Mouse (Mus musculus) heart, embryonic 13.5 days (tissue): Measurements from ENCODE around the gene Acox2. TPM values are rescaled to one million over a fixed set of nuclear protein-coding genes. Genes with fewer than 3 reads are reported as not detected.

Experiments
- ATAC-seq: fragments of 200-750 bp; cut with Nextera tagmentation; 2 replicates; pipeline ENCODE4 v1.8.0; 2017; ENCODE audit warnings: moderate TSS enrichment; ENCODE audit not compliant: insufficient number of reproducible peaks, low FRiP score, low TSS enrichment; ENCODE audit errors: extremely low read depth
- H3K27ac ChIP-seq: fragments of 300-500 bp; sonication (generic); replicated peaks from 2 replicates; pipeline ENCODE4 v1.5.1; 2015; ENCODE audit warnings: moderate library complexity, mild to moderate bottlenecking, inconsistent platforms
- H3K27me3 ChIP-seq: fragments of 300-500 bp; sonication (generic); replicated peaks from 2 replicates; pipeline ENCODE4 v1.6.1; 2015; ENCODE audit warnings: mild to moderate bottlenecking, inconsistent platforms
- H3K36me3 ChIP-seq: fragments of 300-500 bp; sonication (generic); 2 replicates; pipeline ENCODE4 v1.6.1; 2015; ENCODE audit warnings: mild to moderate bottlenecking, inconsistent platforms
- H3K4me1 ChIP-seq: fragments of 300-500 bp; sonication (generic); 2 replicates; pipeline ENCODE4 v1.6.1; 2015; ENCODE audit warnings: inconsistent platforms
- H3K4me2 ChIP-seq: fragments of 300-500 bp; sonication (generic); 2 replicates; pipeline ENCODE4 v1.6.1; 2015; ENCODE audit warnings: inconsistent platforms, mild to moderate bottlenecking, moderate library complexity
- H3K4me3 ChIP-seq: fragments of 300-500 bp; sonication (generic); 2 replicates; pipeline ENCODE4 v1.5.1; 2015; ENCODE audit warnings: moderate library complexity, mild to moderate bottlenecking, inconsistent platforms
- H3K9ac ChIP-seq: fragments of 300-500 bp; sonication (generic); 2 replicates; pipeline ENCODE4 v1.6.1; 2015; ENCODE audit warnings: inconsistent platforms, mild to moderate bottlenecking, moderate library complexity
- H3K9me3 ChIP-seq: fragments of 300-500 bp; sonication (generic); 2 replicates; pipeline ENCODE4 v1.6.1; 2016; ENCODE audit warnings: inconsistent platforms
- WGBS: fragments of 180-500 bp; shearing (Covaris S2); methylation state at CpG from one replicate; pipeline ENCODE4 v1.1.7; 2015; ENCODE audit warnings: mixed read lengths; 5-methylcytosine and 5-hydroxymethylcytosine counted together
- polyA plus RNA-seq: library from polyadenylated mRNA; unstranded; fragments of >200 nt; fragmentation: Nextera tagmentation; extraction: Ambion mirVana; gene quantifications from 2 replicates; pipeline ENCODE4 v1.2.1, GENCODE M21; 2015

Acox2 gene
- polyA plus RNA-seq, 1 experiment from 2014 or later: 0.11 TPM

DNA sequence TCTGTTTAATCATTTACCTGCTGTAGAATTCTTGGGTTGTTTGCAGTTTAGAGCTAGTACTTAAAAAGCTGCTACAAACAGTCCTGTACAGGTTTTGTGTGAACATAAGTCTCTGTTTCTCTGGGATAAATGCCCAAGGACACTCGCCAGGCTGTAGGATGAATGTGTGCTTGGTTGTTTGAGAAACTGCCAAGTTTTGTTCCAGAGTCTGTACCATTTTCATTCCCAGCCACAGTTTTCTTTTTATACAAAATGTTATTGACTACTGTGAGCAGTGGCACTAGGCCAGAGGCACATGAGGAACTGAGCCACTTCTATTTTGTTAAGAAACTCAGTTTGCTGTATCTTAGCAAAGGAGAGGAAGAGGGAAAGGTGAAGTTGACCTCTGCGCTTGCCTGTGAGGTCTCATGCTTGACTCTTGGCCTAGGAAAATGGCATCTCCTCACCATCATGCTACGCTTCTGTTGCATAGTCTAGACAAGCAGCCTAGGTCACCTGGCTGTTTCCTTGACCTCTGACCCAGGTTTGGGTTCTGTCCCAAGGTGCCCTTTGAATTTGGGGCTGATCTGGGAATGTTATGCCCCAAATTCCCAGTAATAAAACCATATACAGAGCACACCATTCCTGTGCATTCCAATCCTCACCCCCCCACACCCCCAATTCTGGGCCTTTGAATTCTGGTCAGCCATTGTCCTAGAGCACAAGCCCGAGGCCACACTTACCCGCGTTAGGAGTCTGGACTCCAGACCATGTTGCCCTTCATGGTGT lies 72.7 kb downstream of the Acox2 start:
- no peaks in the 10 kb centered on the region for H3K36me3 ChIP-seq
- ATAC-seq: no peak
- H3K9ac ChIP-seq: no peak overlapping the region
- H3K27ac ChIP-seq: no peak overlapping the region
- H3K27me3 ChIP-seq: no peaks in the 10 kb centered on the region
- no peak overlapping the region for H3K4me3 ChIP-seq
- 84% methylated on average over 6 of the region's 6 CpGs for WGBS
- no peaks in the 10 kb centered on the region for H3K4me1 ChIP-seq
- H3K9me3 ChIP-seq: no peaks in the 10 kb centered on the region
- no peak overlapping the region for H3K4me2 ChIP-seq

DNA sequence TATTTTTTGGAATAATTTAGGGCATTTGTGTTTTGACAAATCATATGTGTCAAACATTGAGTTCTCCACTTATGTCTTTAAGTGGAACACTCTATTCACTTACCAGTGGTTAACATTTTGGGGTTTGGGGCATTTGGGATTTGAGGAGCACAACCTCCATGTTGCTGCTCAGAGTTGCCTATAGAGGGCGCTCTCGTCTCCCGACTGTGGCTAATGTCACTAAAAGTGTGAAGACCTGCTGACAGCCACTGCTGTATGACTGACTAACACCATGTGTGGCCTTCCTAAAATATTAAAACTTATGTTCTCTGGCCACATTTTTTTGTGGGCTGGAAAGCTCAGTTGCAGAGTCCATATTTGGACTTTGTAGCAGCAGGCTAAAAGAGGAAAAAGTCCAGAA lies 75.8 kb downstream of the Acox2 start:
- Histone ChIP-seq H3K4me2 (no peak overlapping the region), H3K27me3 (no peaks in the 10 kb centered on the region), H3K9me3 (no peaks in the 10 kb centered on the region), H3K4me1 (no peaks in the 10 kb centered on the region), H3K27ac (no peak overlapping the region), H3K36me3 (no peaks in the 10 kb centered on the region), H3K4me3 (no peak overlapping the region), H3K9ac (no peak overlapping the region)
- 57% methylated on average over 3 of the region's 3 CpGs for WGBS
- ATAC-seq: no peak

DNA sequence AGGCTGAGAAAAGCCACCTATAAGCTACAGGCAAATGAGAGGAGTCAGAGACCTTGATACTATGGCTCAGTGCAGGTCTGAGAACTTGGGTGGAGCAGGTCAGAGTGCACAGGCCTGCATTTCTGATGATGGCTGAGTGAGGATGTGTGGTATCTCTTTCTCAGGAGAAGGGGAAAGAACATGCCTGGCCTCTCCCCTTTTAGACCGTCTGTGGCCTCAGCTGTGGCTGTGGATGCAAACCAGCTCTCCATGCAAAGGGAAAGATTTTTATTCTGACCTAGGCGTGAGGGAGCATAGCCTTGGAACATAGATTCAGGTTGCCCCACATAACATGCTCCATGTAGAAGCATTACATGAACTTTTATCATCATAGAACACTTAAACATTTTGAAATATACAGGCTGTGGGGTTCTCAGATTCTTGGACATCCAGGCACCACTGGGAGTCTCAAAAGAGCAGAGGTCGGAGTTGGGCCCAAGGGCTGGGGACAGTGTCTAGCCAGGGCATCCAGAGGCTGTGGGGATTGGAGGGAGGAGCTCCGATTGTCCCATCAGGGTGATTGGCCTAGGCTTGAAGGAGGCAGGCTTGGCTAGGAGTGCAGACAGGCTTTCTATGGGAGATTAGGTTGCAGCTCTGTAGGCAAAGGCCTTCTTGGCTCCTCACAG lies 78.7 kb downstream of the Acox2 start:
- Histone ChIP-seq H3K27me3 (no peaks in the 10 kb centered on the region), H3K4me3 (no peak overlapping the region), H3K9me3 (no peaks in the 10 kb centered on the region), H3K4me2 (no peak overlapping the region), H3K27ac (no peak overlapping the region), H3K36me3 (no peaks in the 10 kb centered on the region), H3K4me1 (no peaks in the 10 kb centered on the region), H3K9ac (no peak overlapping the region)
- 55% methylated on average over 4 of the region's 4 CpGs for WGBS
- no peak for ATAC-seq

DNA sequence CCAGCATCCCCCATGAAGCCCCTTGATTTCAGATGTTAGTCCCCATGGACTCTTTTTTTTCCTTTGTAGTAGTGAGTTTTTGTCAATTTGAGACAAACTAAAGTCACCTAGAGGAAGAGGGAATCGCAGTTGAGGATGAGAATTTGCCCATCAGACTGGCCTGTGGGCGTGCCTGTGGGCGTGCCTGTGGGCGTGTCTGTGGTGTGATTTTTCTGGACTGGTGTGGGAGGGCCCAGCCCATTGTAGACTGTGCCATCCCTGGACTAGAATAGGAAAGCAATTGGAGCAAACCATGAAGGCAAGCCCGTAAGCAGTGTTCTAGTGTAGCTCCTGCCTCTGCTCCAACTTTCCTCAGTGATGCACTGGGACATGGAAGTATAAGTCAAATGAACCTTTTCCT lies 82.9 kb downstream of the Acox2 start:
- H3K9me3 ChIP-seq: no peaks in the 10 kb centered on the region
- peaks cover under 1% of the 10 kb centered on the region; the same call in 1 of the 2 replicates for H3K36me3 ChIP-seq
- ATAC-seq: no peak
- no peak overlapping the region for H3K4me3 ChIP-seq
- no peak overlapping the region for H3K27ac ChIP-seq
- no peak overlapping the region for H3K9ac ChIP-seq
- H3K4me2 ChIP-seq: no peak overlapping the region
- 46% methylated on average over 5 of the region's 5 CpGs for WGBS
- peaks cover 11% of the 10 kb centered on the region for H3K4me1 ChIP-seq
- no peaks in the 10 kb centered on the region for H3K27me3 ChIP-seq

Other genes with a start within 250 kb of the Acox2 start
- 35.4 and 38.1 TPM in 2 replicates for gene Rpp14, start 179.0 kb downstream of the Acox2 start, polyA plus RNA-seq
- 24.6 and 25.9 TPM in 2 replicates for gene Pxk, start 161.1 kb downstream of the Acox2 start, polyA plus RNA-seq
- 460 and 512 TPM in 2 replicates for gene Pdhb, start 86.3 kb downstream of the Acox2 start, polyA plus RNA-seq
- 2.7 and 4.7 TPM in 2 replicates for gene Kctd6, start 45.2 kb downstream of the Acox2 start, polyA plus RNA-seq
- 0.23 and 0.38 TPM in 2 replicates for gene Fam107a, start 58.7 kb upstream of the Acox2 start, polyA plus RNA-seq
- gene Oit1, start 119.4 kb upstream of the Acox2 start, polyA plus RNA-seq: not detected in 2 replicates